Mouse (Mus musculus) limb, embryonic 14.5 days (tissue): ENCODE measurements around the gene Nt5c1a. TPM values are rescaled to one million over a fixed set of nuclear protein-coding genes. Genes with fewer than 3 reads are reported as not detected.

Experiments used
- ATAC-seq: fragments of 200-750 bp; cut with Nextera tagmentation; 2 replicates; pipeline ENCODE4 v1.8.0; 2017; ENCODE audit warnings: low read depth, moderate number of reproducible peaks, moderate TSS enrichment; ENCODE audit not compliant: low FRiP score
- DNase-seq: peaks from one replicate; pipeline ENCODE4 v3.0.0-alpha.2; 2015; ENCODE audit warnings: low spot score
- H3K27ac ChIP-seq: fragments of 300-500 bp; sonication (generic); replicated peaks from 2 replicates; pipeline ENCODE4 v1.5.1; 2014; ENCODE audit warnings: low read depth, mild to moderate bottlenecking, low read length, moderate library complexity, mixed read lengths
- H3K27me3 ChIP-seq: fragments of 300-500 bp; sonication (generic); 2 replicates; pipeline ENCODE4 v1.6.1; 2014; ENCODE audit warnings: low read length, mixed read lengths; ENCODE audit not compliant: control insufficient read depth, insufficient read depth
- H3K36me3 ChIP-seq: fragments of 300-500 bp; sonication (generic); 2 replicates; pipeline ENCODE4 v1.6.1; 2014; ENCODE audit warnings: mild to moderate bottlenecking, low read length, moderate library complexity, mixed read lengths; ENCODE audit not compliant: control insufficient read depth, insufficient read depth
- H3K4me1 ChIP-seq: fragments of 300-500 bp; sonication (generic); 2 replicates; pipeline ENCODE4 v1.6.1; 2014; ENCODE audit warnings: antibody characterized with exemption, low read length, mixed read lengths; ENCODE audit not compliant: control insufficient read depth, insufficient read depth
- H3K4me2 ChIP-seq: fragments of 300-500 bp; sonication (generic); replicated peaks from 2 replicates; pipeline ENCODE4 v1.6.1; 2014; ENCODE audit warnings: low read depth, mild to moderate bottlenecking, low read length, moderate library complexity; ENCODE audit not compliant: severe bottlenecking
- H3K4me3 ChIP-seq: fragments of 300-500 bp; sonication (generic); replicated peaks from 2 replicates; pipeline ENCODE4 v1.5.1; 2014; ENCODE audit warnings: low read length
- H3K9ac ChIP-seq: fragments of 300-500 bp; sonication (generic); 2 replicates; pipeline ENCODE4 v1.6.1; 2014; ENCODE audit warnings: mild to moderate bottlenecking, low read depth, low read length, moderate library complexity; ENCODE audit not compliant: severe bottlenecking
- H3K9me3 ChIP-seq: fragments of 300-500 bp; sonication (generic); 2 replicates; pipeline ENCODE4 v1.6.1; 2016; ENCODE audit warnings: low read length; ENCODE audit not compliant: control insufficient read depth
- POLR2A ChIP-seq: fragments of 200-500 bp; IDR thresholded peaks from 2 replicates; pipeline ENCODE4 v1.8.0; 2012; ENCODE audit warnings: inconsistent platforms, mild to moderate bottlenecking, moderate library complexity, borderline replicate concordance; ENCODE audit not compliant: insufficient read depth, insufficient read length; ENCODE audit errors: extremely low read depth
- WGBS: fragments of 180-500 bp; shearing (Covaris S2); extraction: QIAGEN DNeasy Blood & Tissue Kit; methylation state at CpG from one replicate; pipeline ENCODE4 v1.1.7; 2014; 5-methylcytosine and 5-hydroxymethylcytosine counted together
- polyA plus RNA-seq, 2 experiments: library from polyadenylated mRNA; depleted of rRNA in 1 of 2; stranded (reverse) in 1 of 2; unstranded in 1 of 2; fragments of >200 nt; fragmentation: Nextera tagmentation in 1 of 2; extraction: Ambion mirVana in 1 of 2; gene quantifications; 2 replicates each; pipeline versions ENCODE4 v1.2.1 to v1.2.3; 2012 to 2014

Gene Nt5c1a
- polyA plus RNA-seq, 2 experiments = 0.05 TPM; not detected in 1

DNA sequence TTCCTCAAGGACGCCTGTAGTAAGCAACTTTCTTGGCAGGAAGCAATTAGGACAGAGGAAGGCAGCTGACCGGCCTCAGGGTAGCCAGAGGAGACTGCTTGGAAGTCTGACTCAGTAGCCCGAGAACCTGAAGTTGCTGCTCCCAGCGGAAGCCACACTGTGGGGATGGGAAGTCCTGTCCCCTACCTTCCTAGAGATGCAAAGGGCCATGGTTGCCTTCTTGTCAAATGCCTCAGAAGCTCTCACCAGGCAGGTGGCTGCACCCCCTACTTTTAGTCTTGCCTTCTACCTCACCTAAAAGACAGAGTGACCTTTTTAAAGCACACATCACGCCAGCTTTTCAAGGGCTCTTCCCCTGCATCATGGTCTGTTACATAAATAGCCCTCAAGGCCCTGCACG lies 4.6 kb upstream of the Nt5c1a start:
- no peaks in the 10 kb centered on the region for H3K9me3 ChIP-seq
- ATAC-seq (no peak), DNase-seq (no peak)
- H3K27ac ChIP-seq = no peak overlapping the region
- WGBS = 40% methylated on average over 6 of the region's 6 CpGs
- no peak overlapping the region for H3K9ac ChIP-seq
- H3K4me1 ChIP-seq = peaks cover 5% of the 10 kb centered on the region; the same call in 1 of the 2 replicates
- TF ChIP-seq POLR2A = no peak
- H3K27me3 ChIP-seq = peaks cover 20% of the 10 kb centered on the region
- no peak overlapping the region for H3K4me3 ChIP-seq
- no peaks in the 10 kb centered on the region for H3K36me3 ChIP-seq
- H3K4me2 ChIP-seq = no peak overlapping the region

GRCm38 (mm10) chr4:123200771-123201185 lies 526 bp upstream of the Nt5c1a start:
- no peak for TF ChIP-seq POLR2A
- Histone ChIP-seq H3K27ac (no peak overlapping the region), H3K4me3 (peak overlapping the region; percentile 41), H3K27me3 (peaks cover 32% of the 10 kb centered on the region), H3K4me2 (peak overlapping the region; percentile 85), H3K4me1 (peaks cover 7% of the 10 kb centered on the region; the same call in 1 of the 2 replicates), H3K9me3 (no peaks in the 10 kb centered on the region), H3K9ac (no peak overlapping the region), H3K36me3 (no peaks in the 10 kb centered on the region)
- no peak; the same call in 1 of the 2 replicates for ATAC-seq
- DNase-seq = peak; percentile 48
- WGBS = under 1% methylated on average over 15 of the region's 15 CpGs

DNA sequence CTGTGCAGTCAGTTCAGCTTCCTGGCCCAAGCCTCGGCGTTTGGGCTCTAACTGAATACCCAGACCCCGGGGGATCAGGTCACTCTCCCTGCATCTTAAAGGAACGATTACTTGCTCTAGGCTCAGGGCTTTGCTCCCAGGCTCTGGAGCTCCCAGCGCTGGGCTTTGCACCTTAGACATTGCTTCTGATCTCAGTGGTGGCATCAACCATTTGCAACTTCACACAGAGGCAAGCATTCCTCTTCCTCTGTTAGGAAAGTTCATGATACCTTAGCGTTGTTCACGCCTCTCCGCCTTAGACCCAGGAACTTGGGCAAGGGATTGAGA lies 753 bp downstream of the Nt5c1a start:
- 6% methylated on average over 8 of the region's 8 CpGs for WGBS
- Histone ChIP-seq H3K27ac (no peak overlapping the region), H3K36me3 (no peaks in the 10 kb centered on the region), H3K4me3 (peak overlapping the region; percentile 41; the same call in 1 of the 2 replicates), H3K9me3 (no peaks in the 10 kb centered on the region), H3K4me2 (peak overlapping the region; percentile 85), H3K9ac (peak overlapping the region; percentile 36; the same call in 1 of the 2 replicates), H3K4me1 (peaks cover 7% of the 10 kb centered on the region; the same call in 1 of the 2 replicates), H3K27me3 (peaks cover 32% of the 10 kb centered on the region)
- TF ChIP-seq POLR2A = no peak
- no peak for ATAC-seq
- no peak for DNase-seq

DNA sequence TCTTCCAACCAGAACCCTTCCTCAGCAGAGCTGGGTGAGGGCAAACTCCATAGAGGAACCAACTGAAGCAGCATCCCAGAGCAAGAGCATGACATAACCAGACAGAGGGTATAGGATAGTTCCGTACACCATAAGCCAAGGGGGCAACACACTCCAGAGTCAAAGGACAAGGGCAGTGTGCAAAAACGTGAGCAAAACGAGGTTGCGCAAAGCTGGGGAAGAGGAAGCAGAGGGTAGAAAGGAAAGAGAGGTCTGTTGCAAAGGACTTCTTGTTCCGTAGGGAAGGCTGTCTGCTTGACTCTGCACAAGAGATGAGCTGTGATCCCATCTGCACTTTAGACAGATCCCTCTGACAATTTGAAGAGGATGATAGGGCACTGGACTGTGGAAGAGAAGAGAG lies 6.0 kb downstream of the Nt5c1a start:
- 81% methylated on average over 5 of the region's 5 CpGs for WGBS
- Histone ChIP-seq H3K4me3 (no peak overlapping the region), H3K4me1 (0 out of 2 replicates have a peak, but pooled peaks cover 4% of the 10 kb centered on the region), H3K36me3 (no peaks in the 10 kb centered on the region), H3K9me3 (no peaks in the 10 kb centered on the region), H3K27ac (no peak overlapping the region), H3K9ac (no peak overlapping the region), H3K27me3 (peaks cover 6% of the 10 kb centered on the region), H3K4me2 (no peak overlapping the region)
- no peak for TF ChIP-seq POLR2A
- DNase-seq (no peak), ATAC-seq (no peak)

GRCm38 (mm10) chr4:123210996-123211395 lies 9.7 kb downstream of the Nt5c1a start:
- no peak overlapping the region for H3K9ac ChIP-seq
- no peak for ATAC-seq
- no peak for TF ChIP-seq POLR2A
- H3K9me3 ChIP-seq = no peaks in the 10 kb centered on the region
- no peak overlapping the region for H3K4me3 ChIP-seq
- no peak for DNase-seq
- 53% methylated on average over 8 of the region's 8 CpGs for WGBS
- no peak overlapping the region for H3K27ac ChIP-seq
- no peaks in the 10 kb centered on the region; the same call in 1 of the 2 replicates for H3K27me3 ChIP-seq
- no peaks in the 10 kb centered on the region for H3K36me3 ChIP-seq
- H3K4me2 ChIP-seq = no peak overlapping the region
- 0 out of 2 replicates have a peak, but pooled peaks cover 4% of the 10 kb centered on the region for H3K4me1 ChIP-seq

- Histone ChIP-seq H3K9ac (no peak overlapping the region), H3K9me3 (no peaks in the 10 kb centered on the region), H3K27ac (no peak overlapping the region), H3K4me2 (no peak overlapping the region), H3K27me3 (no peaks in the 10 kb centered on the region; the same call in 1 of the 2 replicates), H3K4me3 (no peak overlapping the region), H3K4me1 (0 out of 2 replicates have a peak, but pooled peaks cover 4% of the 10 kb centered on the region), H3K36me3 (no peaks in the 10 kb centered on the region)
- ATAC-seq (no peak), DNase-seq (no peak)
- no peak for TF ChIP-seq POLR2A
- 58% methylated on average over 5 of the region's 5 CpGs for WGBS
Measured at GRCm38 (mm10) chr4:123211453-123211852, 10.1 kb downstream of the Nt5c1a start.
